Mouse (Mus musculus): ENCODE data around the gene Fam206a.

The Fam206a gene

DNA sequence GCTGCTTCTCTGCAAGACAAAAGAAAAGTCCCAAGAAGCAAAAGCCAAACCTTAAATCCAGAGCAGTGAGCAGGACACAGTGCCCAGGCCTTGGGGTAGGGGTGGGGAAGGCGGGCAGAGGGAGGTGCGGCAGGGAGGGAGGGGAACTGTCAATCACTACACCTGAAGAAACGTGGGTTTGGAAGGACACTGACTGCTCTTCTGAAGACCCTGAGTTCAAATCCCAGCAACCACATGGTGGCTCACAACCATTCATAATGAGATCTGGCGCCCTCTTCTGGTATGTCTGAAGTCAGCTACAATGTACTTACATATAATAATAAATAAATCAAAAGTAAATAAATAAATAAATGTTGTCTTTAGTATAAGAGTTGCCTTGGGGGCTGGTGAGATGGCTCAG, 42.8 kb downstream of the Fam206a start:
- DNase-seq (ENCODE audit: low read depth), result no peak

DNA sequence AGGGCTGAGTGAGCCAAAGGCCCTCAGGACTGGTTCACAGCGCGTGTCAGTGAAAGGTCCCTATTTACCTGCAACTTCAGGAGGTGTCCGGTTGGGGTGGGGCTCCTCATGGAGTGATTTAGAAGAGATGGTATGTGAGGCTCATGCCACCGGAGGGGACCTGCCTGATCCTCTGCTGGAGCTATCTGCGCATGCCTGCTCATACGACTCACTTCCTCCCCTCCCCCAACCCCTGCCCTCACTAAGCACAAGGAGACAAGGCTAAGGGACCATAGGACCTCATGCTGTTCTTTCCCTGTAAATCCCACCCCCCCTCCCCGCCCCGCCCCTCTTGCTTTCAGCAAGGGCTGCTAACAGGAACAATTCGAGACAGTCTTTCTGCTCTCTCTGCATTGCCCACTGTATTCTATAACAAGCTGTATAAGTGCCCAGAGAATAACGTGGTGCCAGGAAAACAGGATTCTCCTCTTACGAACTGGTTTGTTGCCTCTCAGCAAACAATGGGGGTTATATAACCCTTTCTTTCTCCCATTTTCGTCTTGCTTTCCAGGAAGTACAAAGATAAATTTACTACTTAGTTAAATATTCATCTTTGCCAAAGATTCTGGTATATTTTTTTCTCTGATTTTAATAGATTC, 43.9 kb downstream of the Fam206a start:
- DNase-seq (ENCODE audit: low read depth), result peak; percentile 37

DNA sequence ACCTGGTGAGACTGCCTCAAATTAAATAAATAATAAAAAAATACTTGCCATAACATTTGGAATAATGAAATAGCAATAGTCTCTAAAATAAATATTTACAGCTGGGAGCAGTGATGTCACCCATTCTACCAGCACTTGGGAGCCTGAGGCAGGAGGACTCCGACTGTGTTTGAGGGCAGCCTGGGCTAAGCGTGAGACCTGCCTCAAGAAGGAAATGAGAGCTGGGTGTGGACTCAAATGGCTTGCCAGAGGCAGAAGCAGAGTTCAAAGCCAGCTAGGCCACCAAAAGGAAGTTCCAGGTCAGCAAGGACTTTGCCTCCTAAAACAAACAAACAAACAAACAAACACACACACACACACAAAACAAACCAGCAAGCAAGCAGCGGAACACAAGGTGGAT, 45.3 kb downstream of the Fam206a start:
- no peak for DNase-seq (ENCODE audit: low read depth)

DNA sequence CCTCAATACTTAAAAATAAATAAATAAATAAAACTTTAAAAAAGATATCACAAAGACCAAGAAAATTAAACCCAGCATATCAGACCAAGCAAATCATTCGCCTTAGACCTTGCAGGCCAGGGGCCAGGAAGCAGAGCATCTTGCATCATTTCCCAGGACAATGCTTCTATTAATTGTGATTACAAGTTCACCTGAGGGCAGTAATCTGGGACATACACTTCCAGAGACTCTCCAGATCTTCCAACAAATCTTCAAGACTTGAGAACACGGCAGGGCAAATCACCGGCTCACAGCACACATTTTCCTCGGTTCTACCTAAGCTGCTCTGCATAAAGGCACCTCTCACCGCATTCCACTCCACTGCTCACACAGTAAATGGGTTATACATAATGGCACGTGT, 45.9 kb downstream of the Fam206a start:
- no peak for DNase-seq (ENCODE audit: low read depth)

DNA sequence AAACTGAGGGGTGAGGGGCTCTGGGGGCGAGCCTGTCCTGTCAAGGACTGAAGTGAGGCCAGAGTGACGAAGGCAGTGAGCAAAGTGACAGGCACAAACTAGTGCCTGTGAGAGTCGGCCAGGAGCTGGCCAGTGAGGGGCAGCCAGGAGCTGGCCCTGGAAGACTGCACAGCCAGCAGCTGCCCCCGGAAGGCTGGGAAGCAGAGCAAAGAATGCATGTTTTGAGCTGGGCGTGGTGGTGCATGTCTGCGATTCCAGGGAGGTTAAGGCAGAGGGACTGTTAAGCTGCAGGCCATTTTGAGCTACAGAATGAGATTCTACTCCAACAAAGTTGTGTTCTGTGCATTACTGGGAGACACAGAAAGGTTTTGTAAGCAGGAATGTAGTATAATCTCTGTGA, 48.6 kb downstream of the Fam206a start:
- peak; percentile 43 for DNase-seq (ENCODE audit: low read depth)

DNA sequence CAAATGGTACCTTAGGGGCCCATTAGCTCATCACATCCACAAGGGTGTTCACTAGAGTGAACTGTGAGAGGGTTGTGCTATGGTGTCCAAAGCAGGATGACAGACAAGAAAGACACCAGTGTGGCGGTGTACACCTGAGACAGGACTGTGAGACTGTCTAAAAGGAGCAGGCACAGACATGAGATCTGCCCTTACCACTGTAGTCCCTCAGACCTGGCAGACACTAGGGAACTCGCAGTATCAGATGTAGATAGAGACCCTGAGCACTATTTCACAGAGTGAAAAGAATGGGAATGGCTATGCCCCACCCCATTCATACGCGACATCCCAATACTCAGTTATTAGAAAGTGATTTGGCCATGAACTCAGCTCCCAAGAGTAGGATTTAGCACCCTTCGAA, 53.8 kb downstream of the Fam206a start:
- no peak for DNase-seq (ENCODE audit: low read depth)

DNA sequence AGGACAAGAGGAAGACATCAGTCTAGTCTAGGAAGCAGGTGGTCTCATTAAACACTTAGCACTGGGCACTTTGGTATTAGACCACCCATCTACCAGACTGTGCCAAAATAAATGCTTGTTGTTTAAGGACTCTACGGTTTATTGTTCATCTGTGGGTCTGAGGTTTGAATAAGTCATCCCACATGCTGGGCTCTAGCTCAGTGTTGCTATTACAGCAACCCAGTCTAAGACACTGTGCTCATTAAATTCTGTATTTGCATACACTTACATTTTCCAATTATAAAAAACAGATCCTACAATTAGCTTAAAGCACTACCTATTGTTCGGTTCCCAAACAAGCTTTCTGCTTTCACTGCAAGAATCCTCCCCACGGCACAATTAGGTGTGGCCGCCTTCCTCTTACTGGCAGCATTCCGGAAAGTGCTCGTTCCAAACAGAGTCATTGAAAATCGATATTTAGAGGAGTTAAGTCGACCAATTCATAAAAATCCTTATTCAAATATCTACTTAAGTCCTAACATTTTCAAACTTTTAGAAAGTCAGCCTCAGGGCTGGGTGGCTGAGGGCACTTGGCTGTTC, 54.3 kb downstream of the Fam206a start:
- no peak for DNase-seq (ENCODE audit: low read depth)

DNA sequence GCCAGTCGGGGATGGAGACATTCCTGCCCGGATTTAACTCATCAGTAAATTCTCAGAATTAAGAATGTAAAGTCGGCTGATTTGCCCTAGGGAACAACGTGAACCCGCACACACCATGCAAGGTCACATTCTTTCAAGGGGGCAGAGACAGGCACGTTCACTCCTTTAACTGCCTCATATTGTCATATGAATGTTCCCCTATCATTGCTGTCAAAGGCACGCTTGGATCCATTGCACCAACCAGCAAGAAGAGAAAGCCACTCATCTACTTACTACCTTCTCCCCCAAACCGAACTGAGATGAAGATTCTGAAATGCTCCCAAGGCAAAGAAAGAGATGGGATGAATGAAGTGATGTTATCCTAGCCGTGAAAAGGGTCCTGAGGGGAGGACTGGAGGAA, 56.6 kb downstream of the Fam206a start:
- no peak for DNase-seq (ENCODE audit: low read depth)
